Mouse (Mus musculus) testis, postnatal 14 days (tissue): ENCODE measurements at regions not wholly inside any gene's neighbourhood (a gene's known extent, or its start where the extent isn't known, plus 50 kb on each side); places are given as distances from the start of the nearest gene placed in this dataset.

Experiments used
- DNase-seq: peaks from one replicate; pipeline ENCODE4 v3.0.0; 2021; ENCODE audit warnings: low spot score

DNA sequence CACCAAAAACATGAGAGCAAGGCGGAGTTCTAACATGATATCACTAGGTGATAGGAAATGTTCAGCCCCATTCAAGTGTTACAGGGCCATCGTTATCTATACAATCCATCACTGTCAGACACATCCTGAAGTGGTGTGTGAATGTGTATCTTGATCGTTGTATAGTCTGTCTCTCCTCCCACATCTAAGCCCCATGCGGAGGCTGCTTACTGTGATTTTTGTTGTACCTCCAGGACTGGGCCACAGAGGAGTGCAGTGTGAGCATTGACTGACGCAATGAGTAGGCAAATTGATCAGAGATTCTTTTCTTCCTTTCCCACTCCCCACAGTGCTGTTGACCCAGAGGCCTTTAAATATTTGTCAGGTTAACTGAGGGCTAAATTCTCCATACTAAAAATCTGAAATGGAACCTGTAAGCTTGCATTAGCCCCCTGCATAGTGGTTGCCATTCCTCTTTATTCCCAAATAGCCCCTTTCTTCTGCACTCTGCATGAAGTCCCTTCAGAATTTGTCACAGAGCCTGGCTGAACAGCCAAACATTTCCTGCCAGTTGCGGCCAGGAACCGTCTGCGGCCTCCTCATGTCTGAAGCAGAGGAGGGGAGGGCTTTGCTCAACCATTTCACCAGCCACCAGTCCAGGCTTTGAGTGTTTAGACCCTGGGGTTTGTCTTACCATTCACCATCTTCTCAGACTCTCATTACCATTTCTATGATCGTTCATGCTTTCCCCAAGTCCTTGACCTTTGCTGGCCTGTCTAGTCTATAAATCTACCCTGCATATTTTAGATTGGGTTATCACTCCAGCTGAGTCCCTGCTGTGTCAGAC lies 119.3 kb downstream of the Ttc8 start:
- no peak for DNase-seq

DNA sequence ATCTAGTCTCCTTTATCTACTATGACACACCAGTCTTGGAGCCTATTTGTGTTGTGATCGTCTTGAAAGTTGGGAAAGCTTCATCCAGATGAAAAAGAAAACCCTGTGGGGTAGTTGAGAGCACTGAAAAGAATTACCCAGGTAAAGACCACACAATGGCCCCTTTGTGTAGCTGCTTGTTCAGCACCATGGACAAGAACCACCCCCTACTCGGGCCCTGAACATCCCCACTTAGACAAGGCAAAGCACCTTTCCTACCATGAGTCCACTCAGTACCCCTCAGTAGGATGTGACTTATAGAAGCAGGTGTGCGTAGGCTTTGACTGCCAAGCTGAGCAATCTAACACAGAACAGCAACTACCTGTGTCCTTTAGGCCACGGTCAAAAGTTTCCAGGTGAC lies 121.2 kb downstream of the Ttc8 start:
- DNase-seq, result no peak

DNA sequence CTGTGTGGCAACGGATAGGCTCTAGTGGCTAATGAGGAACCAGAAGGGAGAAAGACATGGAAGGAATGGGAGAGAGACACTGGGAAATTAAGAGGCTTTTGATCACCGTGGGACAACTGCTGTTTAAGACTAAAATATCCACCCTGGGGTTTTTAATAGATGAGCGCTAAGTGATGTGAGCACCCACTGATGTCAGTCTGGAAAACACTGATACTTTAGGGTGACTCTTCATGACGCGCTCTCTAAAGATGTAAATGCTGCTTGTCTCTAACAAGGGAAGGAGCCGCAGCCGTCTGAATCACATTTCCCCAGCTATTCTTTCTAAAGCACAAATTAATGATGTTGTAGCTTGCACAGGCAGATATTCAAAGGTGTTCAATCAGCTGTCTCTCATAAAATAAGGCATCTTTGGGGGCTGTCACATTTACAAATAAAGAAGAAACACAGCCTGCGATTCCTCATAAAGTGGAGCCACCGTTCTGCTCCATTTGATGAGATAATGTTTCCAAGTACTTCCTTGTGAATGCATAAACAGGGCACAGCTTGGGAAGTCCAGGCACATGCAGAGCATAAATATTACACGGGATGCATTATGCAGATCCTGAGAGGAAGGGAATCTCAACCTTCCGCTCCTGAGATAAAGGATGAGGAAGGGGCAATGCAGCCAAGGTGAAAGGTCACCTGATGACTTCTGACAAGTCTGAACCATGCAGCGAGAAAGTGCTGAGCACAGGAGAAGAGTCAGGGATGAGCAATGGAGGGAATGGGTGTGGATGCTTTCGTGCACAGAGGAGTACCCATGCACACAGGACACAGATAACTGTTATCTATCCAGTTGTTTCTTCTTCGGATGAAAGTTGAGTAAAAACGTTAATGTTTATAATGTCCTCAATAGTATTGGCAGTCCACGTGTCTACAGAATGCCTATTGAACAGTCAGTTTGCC lies 122.8 kb downstream of the Ttc8 start:
- no peak for DNase-seq

DNA sequence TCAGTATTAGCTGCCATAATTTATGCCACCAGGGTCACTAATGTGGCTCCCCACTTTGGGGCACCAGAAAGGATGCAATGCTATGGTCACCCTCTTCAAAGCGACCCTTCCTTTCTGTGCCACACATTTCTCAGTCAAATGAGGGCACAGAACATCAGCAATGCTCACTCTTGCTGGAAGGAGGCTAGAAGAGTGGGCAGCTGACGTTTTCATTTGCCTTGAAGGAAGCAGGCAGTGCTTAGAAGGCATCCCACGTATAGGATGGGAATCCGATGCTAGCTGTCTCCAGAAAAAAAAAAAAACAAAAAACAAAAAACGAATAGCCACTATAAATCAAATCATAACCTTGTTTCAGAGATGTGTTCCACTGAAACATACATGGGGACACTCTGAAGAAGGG lies 124.1 kb downstream of the Ttc8 start:
- DNase-seq, result no peak

DNA sequence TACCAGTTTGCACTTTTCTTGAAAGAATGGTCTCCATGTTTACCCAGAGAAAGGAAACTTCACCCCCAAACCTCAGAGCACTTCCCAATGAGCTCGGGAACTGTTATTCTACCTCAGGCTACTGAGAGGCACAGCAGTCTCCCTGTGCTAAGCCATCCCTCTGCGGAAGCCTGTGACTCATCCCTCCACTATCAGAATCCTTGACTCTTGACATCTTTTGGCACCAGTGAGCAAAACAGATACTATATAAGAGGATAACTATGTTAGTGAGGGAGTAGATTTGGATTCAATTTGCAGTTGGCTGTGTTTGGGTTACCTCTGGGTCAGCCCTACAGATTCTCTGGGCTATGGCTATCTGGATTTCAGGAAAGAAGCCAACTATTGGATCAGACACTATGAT lies 130.1 kb downstream of the Ttc8 start:
- DNase-seq, result no peak

DNA sequence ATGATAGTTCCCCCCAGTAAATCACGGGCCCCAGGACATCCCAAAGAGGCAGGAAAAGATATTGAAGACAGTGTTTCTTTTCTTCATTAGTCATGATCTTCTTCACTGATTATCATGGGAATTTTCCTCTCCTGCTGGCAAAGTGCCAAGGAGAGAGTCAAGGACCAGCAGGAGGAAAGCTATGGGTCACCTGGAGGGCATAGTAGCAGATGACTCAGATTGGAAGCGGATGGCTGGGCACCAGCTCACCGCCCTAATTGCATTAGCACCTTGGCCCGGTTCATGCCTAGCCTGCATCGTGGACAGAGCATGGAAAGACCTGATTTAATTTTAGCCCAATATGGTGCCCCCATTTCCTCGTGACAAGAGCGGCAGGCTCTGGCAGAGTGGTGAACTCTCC lies 132.2 kb downstream of the Ttc8 start:
- no peak for DNase-seq

DNA sequence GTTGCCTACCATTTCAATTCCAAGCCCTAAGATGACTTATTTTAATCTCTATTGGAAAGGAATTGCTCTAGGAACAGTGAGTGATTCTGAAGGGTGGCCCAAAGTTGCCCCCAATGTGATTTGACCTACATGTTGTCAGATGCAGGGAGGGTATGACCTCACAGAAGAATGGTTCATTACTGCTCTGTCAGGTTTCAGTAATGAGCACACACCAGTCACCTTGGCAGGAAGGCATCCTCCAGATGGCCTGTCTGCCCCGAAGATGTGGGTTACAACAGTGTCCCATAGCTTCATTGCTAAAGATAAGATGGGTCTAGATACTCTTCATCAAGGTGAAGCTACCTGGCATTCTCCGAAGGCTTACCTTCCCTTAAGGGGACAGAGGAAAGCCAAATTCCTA lies 137.1 kb downstream of the Ttc8 start:
- DNase-seq, result no peak

DNA sequence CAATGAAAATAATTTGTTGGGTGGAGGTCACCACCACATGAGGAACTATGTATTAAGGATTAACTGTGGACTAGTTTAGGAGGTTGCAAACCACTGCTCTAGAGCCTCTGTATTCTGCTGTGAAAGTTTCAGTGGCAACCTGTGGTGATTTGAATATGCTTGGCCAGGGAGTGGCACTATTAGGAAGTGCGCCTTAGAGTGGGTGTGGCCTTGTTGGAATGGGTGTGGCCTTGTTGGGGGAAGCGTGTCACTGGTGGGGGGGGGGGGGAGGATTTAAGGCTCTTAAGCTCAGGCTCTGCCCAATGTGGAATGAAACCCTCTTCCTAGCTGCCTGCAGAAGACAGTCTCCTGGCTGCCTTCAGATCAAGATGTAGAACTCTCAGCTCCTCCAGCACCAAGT lies 138.5 kb downstream of the Ttc8 start:
- DNase-seq, result no peak

DNA sequence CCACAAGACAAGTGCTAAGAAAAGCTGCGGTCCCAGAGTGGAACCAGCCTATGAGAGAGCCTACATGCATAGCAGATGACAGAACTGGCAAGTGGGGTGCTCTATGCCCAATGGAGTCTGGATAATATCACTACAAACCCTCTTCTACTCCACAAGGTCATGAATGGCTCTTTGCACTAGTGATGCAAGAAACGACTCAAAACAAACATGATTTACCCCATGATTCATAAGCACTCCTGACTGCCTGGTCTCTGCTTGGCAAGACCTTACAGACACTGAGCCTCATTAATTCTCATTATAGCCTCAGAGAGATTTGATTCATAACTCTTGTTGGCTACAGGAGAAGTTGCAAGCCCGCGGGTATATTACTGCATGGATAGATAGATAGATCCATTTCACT lies 139.1 kb downstream of the Ttc8 start:
- DNase-seq, result no peak

DNA sequence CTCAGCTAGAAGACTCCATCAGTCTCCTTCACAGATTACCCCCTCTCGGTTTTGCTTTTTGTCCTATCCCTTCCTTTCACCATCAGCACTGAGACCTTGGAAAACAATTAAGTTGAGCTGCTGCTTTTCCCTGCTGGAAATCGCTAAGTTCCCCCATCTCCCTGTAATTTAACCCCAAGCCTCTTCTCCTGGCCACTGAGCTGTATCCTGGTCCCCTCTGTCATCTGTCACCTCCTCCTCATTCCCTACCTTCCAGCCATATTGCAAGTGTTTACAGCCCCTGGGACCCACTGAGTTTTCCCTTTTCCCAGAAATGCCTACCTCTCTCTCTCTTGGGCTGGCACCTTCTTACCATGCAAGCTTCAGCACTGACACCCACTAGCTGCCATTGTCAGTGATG lies 140.3 kb downstream of the Ttc8 start:
- no peak for DNase-seq

DNA sequence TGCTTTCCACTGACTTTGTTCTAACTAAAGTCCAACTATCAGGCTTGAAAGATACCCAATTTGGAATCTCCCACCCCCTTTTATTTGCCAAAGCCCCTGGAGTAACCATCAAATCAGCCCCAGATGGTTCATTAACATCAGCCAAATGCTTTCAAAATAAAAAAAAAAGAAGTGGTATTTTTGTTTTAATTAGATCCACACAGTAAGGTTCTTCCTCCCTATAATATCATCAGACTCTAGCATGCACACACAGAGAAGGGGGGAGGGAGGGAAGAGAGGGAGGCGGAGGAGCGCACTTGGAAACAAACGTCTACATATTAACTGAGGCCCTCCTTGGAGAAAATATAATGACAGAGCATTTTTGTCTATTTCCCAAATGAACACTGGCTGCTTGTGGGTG lies 143.1 kb downstream of the Ttc8 start:
- DNase-seq, result no peak

DNA sequence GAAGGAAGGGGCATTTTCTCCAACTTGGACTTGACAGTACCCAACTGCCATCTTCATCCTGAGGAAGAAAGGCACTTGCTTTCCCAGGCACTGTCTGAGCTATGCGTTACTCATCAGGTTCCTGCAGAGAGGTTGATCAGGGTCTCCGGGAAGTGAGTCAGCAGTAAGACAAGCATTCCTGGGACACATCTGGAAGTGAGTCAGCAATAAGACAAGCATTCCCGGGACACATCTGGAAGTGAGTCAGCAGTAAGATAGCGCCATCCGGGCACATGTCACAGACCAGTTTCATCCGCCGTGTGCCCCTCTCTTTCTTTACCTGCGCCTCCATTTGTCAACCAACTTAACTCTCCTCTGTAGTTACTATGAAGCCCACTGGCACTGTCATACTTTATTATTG lies 143.5 kb downstream of the Ttc8 start:
- DNase-seq, result no peak

DNA sequence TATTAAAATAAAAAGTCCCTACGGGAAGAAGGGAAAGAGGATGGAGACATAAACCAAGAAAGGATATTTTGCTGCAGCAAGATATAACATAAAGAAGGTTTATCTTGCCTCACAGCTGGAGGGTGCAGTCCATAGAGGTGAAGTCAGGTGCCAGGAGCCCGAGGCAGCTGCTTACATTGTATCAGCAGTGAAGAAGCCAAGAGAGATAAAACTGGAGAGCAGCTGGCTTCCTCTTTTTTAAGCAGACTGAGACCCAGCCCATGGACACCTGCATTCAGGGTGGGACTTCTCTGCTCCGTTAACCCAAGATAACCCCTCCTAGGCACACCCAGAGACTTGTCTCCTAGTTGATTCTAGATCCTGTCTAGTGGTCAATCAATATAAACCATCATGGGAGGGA lies 147.6 kb downstream of the Ttc8 start:
- peak; percentile 53 for DNase-seq

DNA sequence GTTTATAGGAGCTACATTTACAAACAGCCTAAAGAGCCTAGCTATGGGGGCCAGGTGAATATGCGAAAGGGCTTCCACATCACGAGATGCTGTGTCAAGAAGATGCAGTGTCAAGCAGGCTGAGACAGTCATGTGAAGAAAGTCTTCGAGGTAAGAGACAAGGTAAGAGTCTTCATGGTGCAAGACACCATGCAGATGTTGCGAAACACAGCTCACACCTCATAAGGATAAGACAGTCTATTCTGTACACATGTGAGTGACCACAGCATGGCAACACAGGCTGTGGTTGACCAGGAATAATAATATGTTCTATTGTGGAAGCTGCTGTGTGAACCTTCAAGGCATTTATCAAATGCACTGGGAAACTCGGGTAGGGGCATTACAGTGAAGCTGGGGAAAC lies 153.4 kb downstream of the Ttc8 start:
- no peak for DNase-seq

DNA sequence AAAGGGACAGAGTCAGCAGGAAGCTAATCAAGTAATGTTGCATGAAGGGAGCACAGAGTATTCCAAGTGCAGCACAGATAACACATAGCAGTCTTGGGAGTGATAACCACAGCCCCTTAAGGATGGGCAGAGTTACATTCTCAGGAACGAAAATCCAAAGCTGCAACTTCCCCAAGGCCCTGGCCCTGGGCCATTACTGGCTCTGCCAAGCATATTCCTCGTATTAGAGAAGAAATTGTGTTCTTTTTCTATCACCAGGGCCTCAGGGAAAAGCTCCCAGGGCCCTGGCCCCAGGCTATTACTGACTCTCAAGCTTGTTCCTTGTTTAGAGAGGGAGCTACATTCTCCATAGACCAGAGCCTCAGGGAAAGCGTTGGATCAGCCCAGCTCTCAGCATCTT lies 157.0 kb downstream of the Ttc8 start:
- DNase-seq, result peak; percentile 80

DNA sequence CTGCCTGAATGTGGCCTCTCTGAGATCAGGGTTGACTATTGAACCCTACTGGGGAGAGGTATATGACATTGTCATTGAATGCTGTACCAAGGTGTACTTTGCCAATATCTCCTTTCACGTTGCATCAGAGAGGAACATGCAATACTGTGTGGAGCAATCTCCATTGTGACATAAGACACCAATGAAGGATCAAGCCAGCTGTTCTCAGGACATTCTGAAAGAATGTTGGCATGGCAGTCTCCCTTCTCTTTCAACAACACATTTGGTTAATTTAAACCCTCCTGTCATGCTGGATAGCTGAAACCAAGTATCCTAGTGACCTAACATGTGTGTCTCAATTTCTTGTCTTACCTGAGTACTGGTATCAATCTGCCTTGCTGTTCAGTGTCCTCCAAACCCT lies 159.5 kb downstream of the Ttc8 start:
- DNase-seq, result no peak

DNA sequence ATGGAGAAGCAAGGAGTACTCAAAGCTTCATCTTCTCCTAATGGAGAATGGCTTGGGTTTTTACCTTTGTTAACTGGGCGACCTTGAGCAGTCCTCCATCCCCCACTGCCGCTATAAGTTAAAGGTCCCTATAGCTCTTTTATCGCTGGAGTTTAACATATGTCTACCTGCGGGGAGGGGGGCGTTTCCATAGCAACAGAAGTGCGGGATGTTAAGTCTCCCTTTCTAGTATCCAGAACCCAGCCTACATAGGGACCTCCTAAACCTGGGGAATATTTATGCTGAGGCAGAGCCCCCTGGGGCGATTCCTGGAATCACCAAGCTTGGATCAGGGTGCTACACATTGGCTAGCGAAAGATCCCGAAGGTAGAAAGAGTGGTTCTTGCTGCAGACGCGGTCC lies 163.2 kb downstream of the Ttc8 start:
- DNase-seq, result peak; percentile 11

DNA sequence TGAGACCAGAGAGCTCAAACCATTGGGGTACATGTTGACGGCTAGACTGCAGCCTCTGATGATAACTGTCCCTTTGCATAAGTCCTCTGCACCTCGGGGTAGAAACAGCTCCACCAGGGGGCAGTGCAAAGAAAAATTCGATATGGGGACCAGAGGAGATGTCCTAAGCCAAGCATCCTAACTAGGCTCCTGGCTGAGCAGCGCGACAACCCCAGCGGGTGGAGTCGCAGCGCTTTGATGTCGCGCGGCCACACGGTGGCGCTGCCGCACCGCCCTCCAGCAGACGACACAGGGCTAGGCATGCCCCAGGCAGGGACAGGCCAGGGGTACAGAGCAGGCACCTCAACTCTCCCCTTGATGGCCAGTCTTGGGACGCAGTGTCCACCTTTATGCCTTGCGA lies 163.8 kb downstream of the Ttc8 start:
- DNase-seq, result peak; percentile 79

DNA sequence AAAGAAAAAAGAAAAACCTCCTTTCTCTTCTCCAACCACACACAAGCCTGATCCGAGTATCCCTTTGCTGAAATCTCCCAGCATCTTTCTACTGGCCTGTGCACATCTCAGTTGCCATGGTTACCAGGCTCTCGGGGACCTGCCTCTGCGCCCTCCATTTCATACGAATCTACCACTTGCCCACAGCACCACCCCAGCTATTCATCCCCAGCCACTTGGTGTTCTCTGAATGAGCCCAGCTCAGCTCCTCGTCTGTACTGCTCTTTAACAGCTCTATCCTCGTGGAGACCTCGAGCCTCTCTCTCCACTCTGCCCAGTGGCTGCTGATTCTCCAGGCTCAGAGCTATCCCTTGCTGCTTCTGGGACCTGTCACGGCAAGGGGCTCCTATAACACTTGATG lies 166.9 kb downstream of the Ttc8 start:
- DNase-seq, result no peak

DNA sequence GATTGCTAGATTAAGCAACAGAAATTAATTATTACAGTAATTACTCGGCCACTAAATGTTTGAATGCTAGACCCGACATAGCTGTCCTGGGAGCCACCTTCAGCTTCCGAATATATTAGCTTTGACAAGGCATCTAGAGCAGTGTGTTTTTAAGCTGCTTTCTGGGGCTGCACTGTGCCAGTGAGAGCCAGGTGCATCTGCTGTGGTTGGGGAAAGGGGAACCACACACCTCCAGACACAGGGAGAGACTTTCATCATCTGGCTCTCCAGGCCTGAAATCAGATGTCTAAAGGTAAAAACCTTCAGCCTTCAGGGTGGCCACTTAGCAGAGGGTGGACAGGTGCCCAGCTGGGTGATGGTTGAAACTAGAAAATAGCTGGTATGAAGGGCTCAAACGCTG lies 171.4 kb downstream of the Ttc8 start:
- DNase-seq, result no peak

DNA sequence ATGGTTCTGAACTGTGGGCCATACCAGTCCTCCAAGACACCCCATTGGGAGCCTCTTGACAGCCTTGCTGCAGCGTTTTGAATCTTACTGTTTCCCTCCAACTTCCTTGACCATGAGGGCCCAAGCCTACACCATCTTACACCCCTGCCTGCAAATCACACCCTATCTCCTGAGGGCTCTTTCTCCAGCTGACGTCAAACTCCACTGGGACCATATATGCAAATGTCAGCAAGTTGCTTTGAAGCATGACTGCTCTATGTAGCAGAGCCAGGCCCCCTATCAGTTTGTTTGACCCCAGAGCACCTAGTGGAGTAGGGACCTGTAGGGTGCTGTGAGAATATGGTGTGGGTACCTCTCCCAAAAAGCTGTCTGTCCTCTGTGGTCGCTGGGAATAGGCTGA lies 172.8 kb downstream of the Ttc8 start:
- DNase-seq, result no peak

DNA sequence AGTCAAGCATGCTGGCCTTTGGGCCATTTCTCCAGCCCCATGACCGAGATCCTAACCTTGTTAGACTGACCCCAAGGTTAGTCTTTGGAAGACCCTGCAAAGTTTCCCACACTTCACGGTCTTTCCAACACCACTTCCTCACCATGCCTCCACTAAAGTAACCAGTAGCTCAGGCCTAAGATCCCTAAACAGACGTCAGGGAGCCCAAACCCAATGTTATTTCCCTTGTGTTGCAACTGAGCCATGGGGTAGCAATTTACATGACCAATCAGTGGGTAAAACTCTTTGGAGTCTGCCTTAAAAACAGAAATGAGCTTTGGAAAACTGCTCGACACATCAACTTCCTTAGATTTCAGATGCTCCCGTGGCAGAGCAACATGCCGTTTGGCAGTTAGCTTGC lies 173.6 kb downstream of the Ttc8 start:
- no peak for DNase-seq

DNA sequence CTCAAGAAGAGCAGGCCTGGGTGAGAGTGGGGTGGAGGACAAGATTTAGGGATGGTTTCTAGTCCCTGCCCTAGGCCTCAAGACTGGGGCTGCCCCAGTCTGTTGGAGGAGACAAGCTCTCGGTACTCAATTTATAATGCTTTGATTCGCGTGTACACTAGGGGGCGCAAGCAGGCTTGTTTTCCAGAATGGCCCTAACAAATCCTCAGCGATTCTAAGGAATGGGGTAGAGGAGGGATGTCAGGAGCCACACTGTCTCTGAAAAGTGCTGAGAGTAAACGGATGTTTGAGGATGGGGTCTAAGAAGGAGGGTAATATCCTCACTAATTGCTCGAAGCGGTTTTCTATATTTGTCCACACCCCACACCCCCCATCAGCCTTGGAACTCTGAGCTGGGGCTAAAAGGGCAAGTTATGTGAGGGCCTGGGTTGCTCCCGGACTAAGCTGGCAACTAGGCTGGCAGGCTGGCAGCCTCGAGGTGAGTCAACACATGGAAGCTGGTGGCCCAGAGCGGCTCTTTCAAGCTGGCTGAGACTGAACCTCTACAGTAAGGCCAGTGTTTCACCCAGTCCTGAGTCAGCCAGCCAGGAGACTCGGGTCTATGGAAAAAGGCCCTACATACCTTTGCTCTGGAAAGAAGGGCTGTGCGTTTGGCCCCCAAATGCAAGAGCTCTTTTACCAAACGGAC lies 176.7 kb downstream of the Ttc8 start:
- peak; percentile 85 for DNase-seq
